Mouse (Mus musculus) testis, adult 2 months (tissue): ENCODE results near the gene Rai14.

Experiments
- CTCF ChIP-seq: fragments of 200-500 bp; IDR thresholded peaks from 2 replicates; pipeline ENCODE4 v1.5.1; 2012; ENCODE audit warnings: low read depth, mild to moderate bottlenecking, inconsistent platforms, low read length, moderate library complexity; ENCODE audit not compliant: control insufficient read depth, insufficient read depth, insufficient replicate concordance
- POLR2A ChIP-seq: fragments of 200-500 bp; IDR thresholded peaks from 2 replicates; pipeline ENCODE4 v1.6.1; 2012; ENCODE audit warnings: low read depth, mild to moderate bottlenecking, inconsistent platforms, low read length, moderate library complexity; ENCODE audit not compliant: control insufficient read depth

- TF ChIP-seq CTCF = no peak
- TF ChIP-seq POLR2A = no peak
Observed at GRCm38 (mm10) chr15:10706414-10706813, 8.0 kb downstream of the Rai14 start.
